Mouse (Mus musculus) frontal cortex, adult (tissue): ENCODE measurements around the gene Capn7.

Experiments used
- ATAC-seq: cut with Nextera tagmentation; 2 replicates; pipeline ENCODE4 v1.9.2; 2017; ENCODE audit warnings: mild to moderate bottlenecking, moderate library complexity, mixed read lengths; ENCODE audit not compliant: low TSS enrichment

Gene Capn7

DNA sequence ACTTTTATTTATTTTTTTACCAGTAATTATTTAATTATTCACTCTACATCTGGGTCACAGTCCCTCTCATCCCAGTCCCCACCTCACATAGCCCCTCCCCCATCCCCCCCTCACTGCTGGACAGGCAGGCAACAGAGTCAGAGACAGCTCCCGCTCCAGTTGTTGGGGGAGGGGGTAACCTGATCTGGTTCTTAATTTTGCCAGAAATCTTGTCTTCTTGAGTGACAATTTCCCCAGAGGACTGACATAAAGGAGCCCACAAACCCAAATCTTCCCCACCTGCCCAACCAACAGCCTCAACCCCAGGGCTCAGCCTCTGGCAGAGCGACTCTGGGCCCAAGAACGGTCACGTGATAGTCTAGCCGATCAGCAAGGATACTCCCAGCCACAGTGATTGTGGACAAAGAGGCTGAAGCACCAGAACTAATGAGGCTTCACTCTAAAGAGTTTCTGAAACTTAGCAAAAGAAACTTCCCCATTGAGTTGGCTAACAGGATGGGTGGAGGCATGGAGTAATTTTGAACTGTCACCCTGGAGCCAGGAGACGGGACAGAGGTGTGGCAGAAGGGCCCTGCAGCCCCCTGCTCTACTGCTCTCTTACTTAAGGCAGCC, 77.1 kb downstream of the Capn7 start:
- ATAC-seq: no peak

DNA sequence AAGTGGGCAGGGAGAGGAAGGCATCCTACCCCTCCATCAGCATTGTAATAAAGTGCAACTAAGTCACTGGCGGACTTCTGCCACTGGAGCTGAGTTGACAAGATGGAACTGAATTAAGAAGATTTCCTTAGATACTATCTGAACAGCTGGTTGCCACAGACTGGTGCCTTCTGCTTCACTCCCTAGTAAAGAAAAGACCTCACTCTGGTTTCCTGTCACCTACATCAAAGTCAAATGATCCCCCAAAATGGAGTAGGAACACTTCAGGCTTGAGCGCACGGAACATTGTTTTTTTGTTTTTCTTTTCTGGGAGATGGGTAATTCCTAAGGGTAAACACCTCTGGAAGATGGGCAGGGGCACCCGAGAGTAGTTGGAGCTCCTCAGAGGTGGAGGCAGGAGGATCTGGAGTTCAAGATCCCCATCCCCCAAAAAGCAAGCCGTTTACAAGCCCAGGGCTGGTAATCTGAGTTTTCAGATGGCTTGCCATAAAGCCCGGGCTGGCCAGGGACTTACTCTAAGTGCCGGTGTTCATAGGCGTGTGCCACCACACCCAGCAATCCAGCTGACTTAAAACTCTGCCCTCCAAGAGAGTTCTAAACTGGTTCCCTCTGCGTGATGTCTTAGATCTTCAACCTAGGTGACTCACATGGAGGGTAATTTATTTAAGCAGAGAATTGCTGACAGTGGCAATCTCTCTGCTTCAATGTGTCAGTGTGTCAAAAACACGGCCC, 78.0 kb downstream of the Capn7 start:
- 0 out of 2 replicates have a peak, but pooled peaks have one; percentile 1 for ATAC-seq

DNA sequence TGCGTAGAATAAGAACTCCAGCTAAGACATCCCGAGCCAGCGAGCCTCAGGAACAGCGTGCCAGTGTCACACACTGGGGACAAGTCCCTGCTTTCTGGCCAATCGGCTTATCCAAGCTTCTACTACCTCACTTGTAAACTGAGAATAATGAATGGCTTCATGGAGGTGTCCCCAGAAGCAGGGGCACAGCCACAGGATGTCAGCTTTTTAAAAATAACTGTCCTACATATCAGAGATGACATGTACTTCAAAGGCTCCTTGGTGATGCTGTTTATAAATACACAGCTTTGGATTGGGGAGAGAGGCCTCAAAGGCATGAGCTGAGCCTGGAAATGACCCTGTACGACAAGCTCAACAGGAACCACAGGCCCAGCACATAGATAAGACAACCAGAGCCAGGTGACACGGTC, 78.5 kb downstream of the Capn7 start:
- peak; percentile 14; the same call in 1 of the 2 replicates for ATAC-seq

DNA sequence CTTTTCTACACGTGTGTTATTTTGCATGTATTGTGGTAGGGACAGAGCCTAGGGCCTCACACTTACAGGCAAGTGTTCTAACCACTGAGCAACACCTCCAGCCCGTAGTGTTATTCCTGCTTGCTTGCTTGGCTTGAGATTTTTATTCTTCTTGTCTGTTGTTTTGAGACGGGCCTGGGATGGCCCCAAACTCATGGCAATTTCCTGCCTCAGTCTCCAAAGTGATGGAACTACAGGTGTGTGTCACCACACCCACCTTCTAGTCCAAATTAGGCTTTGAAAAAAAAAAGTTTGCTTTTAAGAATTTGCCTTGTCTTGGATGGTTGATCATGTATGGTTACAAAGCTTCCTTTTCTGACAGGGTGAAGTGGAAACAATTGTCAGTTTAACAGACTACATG, 80.0 kb downstream of the Capn7 start:
- no peak for ATAC-seq

DNA sequence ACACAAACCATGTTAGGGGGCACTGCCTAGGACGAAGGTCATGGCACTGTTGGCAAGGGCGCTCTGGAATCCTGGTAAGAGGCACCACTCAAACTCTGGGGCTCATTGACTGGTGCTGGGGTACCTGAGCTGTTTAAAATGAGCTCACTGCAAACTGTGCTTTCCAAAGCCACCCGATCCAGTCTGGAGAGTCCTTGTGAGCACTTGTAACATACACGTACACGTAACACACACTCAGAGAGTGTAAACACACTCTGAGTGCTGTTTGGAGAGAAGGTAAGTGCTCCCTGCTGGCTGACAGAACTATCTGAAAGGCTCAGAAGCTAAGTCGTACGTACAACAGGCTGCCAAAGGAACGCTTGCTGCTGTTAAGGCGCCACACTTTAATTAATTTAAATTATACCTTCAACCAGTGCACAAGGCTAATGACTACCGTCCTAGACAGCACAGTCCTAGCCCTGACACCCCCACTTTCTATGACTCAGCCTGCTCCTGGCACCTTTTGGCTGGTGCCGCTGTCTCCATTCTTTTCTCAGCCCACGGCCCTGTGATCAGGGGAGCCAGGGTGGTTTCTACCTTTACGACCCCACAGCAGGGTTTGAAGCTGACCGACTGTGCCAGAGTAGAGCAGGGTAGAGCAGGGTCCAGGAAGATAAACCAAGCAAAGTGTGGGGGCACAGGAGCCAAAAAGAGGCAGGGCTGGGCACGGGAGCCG, 80.6 kb downstream of the Capn7 start:
- ATAC-seq: peak; percentile 64; the same call in 1 of the 2 replicates

DNA sequence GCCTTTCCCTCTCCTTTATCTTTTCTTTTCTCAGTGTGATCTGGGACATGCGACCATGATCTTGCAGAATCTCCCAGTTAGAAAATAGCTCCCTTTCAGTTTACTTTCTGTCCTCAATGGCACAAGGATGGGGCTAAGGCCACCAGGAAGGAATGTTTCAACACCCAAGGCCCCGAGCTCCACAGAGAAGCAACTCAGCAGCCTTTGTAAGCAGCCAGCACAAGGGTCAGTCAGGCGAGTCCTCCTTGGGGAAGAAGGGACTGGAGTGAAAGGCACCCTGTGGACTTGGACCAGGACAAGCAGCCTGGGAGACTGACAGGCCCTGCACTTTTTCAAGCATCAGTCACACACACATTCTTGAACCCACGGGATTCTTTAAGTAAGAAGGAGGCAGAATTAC, 82.8 kb downstream of the Capn7 start:
- no peak for ATAC-seq

DNA sequence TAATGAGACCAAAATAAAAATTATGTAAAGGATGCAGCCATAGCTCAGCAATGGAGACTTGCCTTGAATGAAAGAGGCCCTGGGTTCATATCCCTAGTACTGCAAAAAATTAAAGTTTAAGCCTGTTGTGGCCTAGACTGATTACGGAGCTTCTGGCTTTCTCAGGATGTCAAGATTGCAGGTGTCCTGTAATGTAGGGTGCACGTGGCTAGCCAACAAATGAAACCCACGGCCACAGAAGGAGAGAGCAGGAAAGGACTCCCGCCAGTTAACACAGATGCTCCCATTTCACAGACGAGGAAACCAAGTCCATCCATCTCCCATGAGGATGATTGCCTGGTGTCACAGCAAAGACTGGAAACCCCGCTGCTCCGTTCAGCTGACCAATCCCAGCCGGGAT, 83.7 kb downstream of the Capn7 start:
- no peak for ATAC-seq

DNA sequence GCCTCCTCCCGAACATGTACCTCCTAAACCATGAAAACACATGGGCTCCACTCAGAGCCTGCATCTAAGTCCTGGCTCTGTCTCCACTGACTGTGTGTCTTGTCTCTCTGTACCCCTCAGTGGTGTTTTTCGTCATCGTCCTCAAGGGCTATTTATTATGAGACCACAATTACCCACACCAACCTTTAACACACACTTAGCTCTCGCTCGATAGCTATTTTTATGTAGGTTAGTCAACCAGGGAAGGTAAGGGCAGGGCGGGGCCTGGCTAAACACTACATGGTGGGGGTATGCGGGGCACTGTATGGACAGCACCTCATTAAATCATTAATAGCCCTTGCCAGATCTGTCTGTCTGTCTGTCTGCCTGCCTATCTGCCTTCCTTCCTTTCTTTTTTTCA, 84.1 kb downstream of the Capn7 start:
- ATAC-seq: no peak

DNA sequence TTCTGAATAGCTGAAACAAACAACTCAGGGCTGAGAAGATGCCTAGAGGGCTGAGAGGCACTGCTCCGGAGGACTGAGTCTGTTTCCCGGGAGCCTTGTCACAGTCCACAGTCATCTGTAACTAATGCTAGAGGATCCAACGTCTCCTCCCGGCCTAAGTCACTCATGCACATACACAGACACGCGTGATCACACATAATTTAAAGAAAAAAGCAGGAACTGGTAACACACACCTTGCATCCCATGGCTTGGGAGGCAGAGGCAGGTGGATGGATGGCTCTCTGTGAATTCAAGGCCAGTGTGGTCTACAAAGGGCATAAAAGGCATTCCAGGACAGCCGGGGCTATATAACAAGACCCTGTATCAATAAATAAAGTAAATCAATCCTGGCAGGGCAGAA, 84.5 kb downstream of the Capn7 start:
- no peak for ATAC-seq
